Mouse (Mus musculus) thymus, adult 2 months (tissue): ENCODE results near the gene Lrpap1. TPM values are rescaled to one million over a fixed set of nuclear protein-coding genes. Genes with fewer than 3 reads are reported as not detected.

ENCODE experiments used
- DNase-seq: peaks from one replicate; pipeline ENCODE4 v3.0.0; 2021
- H3K27ac ChIP-seq: fragments of 200-500 bp; 2 replicates; pipeline ENCODE4 v1.5.1; 2012; ENCODE audit warnings: low read length, control low read depth; ENCODE audit not compliant: control insufficient read depth, insufficient read depth
- H3K27me3 ChIP-seq: fragments of 200-500 bp; 2 replicates; pipeline ENCODE4 v1.6.1; 2012; ENCODE audit warnings: mild to moderate bottlenecking, low read length, moderate library complexity, mixed read lengths; ENCODE audit not compliant: control insufficient read depth, insufficient read depth
- H3K36me3 ChIP-seq: fragments of 200-500 bp; 2 replicates; pipeline ENCODE4 v1.6.1; 2012; ENCODE audit warnings: mild to moderate bottlenecking, low read length, moderate library complexity; ENCODE audit not compliant: control insufficient read depth, insufficient read depth
- H3K4me1 ChIP-seq: fragments of 200-500 bp; replicated peaks from 2 replicates; pipeline ENCODE4 v1.6.1; 2012; ENCODE audit warnings: low read length; ENCODE audit not compliant: control insufficient read depth, insufficient read depth
- H3K4me3 ChIP-seq: fragments of 200-500 bp; 2 replicates; pipeline ENCODE4 v1.5.1; 2012; ENCODE audit warnings: mild to moderate bottlenecking, low read length, control low read depth, moderate library complexity; ENCODE audit not compliant: control insufficient read depth, insufficient read depth
- CTCF ChIP-seq: fragments of 200-500 bp; IDR thresholded peaks from 2 replicates; pipeline ENCODE4 v1.5.1; 2012; ENCODE audit warnings: mild to moderate bottlenecking, control low read depth, low read length, moderate library complexity, borderline replicate concordance; ENCODE audit not compliant: control insufficient read depth, poor library complexity, insufficient read depth; ENCODE audit errors: extremely low read depth
- POLR2A ChIP-seq: fragments of 200-500 bp; IDR thresholded peaks from 2 replicates; pipeline ENCODE4 v1.6.1; 2012; ENCODE audit warnings: mild to moderate bottlenecking, low read length, control low read depth, moderate library complexity; ENCODE audit not compliant: control insufficient read depth, poor library complexity, insufficient read depth; ENCODE audit errors: extremely low read depth
- WGBS: fragments of 180-500 bp; shearing (Covaris S2); methylation state at CpG from one replicate; pipeline ENCODE4 v1.1.7; 2018; 5-methylcytosine and 5-hydroxymethylcytosine counted together
- polyA plus RNA-seq: library from polyadenylated mRNA; depleted of rRNA; stranded (reverse); fragments of >200 nt; gene quantifications from 2 replicates; pipeline ENCODE4 v1.2.3, GENCODE M21; 2012

Gene Lrpap1
- polyA plus RNA-seq, 1 experiment = 24.4 TPM

GRCm38 (mm10) chr5:35129767-35130191 is 24.2 kb upstream of the Lrpap1 start:
- no peak overlapping the region for H3K4me3 ChIP-seq
- no peak for TF ChIP-seq POLR2A
- no peak for TF ChIP-seq CTCF
- WGBS = 91% methylated on average over 7 of the region's 7 CpGs
- DNase-seq = no peak
- no peaks in the 10 kb centered on the region; the same call in 1 of the 2 replicates for H3K27me3 ChIP-seq
- no peak overlapping the region for H3K27ac ChIP-seq
- H3K36me3 ChIP-seq = no peaks in the 10 kb centered on the region
- H3K4me1 ChIP-seq = no peaks in the 10 kb centered on the region

- WGBS = 90% methylated on average over 16 of the region's 16 CpGs
- TF ChIP-seq CTCF = no peak
- no peak for TF ChIP-seq POLR2A
- no peak for DNase-seq
- no peaks in the 10 kb centered on the region; the same call in 1 of the 2 replicates for H3K27me3 ChIP-seq
- H3K36me3 ChIP-seq = no peaks in the 10 kb centered on the region
- H3K4me1 ChIP-seq = no peaks in the 10 kb centered on the region
- H3K4me3 ChIP-seq = no peak overlapping the region
- no peak overlapping the region for H3K27ac ChIP-seq
Observed at GRCm38 (mm10) chr5:35129208-35129607, 23.6 kb upstream of the Lrpap1 start.

GRCm38 (mm10) chr5:35120024-35120423 is 14.5 kb upstream of the Lrpap1 start:
- 88% methylated on average over 8 of the region's 8 CpGs for WGBS
- Histone ChIP-seq H3K36me3 (no peaks in the 10 kb centered on the region), H3K27ac (no peak overlapping the region), H3K4me3 (no peak overlapping the region), H3K27me3 (no peaks in the 10 kb centered on the region), H3K4me1 (no peaks in the 10 kb centered on the region)
- DNase-seq = no peak
- TF ChIP-seq CTCF (no peak), POLR2A (no peak)

GRCm38 (mm10) chr5:35118418-35118817 is 12.9 kb upstream of the Lrpap1 start:
- Histone ChIP-seq H3K27ac (no peak overlapping the region), H3K4me1 (no peaks in the 10 kb centered on the region), H3K4me3 (no peak overlapping the region), H3K36me3 (no peaks in the 10 kb centered on the region), H3K27me3 (no peaks in the 10 kb centered on the region)
- DNase-seq = no peak
- 89% methylated on average over 2 of the region's 2 CpGs for WGBS
- no peak for TF ChIP-seq POLR2A
- TF ChIP-seq CTCF = no peak

- Histone ChIP-seq H3K27me3 (no peaks in the 10 kb centered on the region), H3K27ac (no peak overlapping the region), H3K4me3 (no peak overlapping the region), H3K36me3 (no peaks in the 10 kb centered on the region), H3K4me1 (no peaks in the 10 kb centered on the region)
- no peak for TF ChIP-seq CTCF
- no peak for TF ChIP-seq POLR2A
- DNase-seq = no peak
- 75% methylated on average over 3 of the region's 3 CpGs for WGBS
Observed at GRCm38 (mm10) chr5:35117633-35118032, 12.1 kb upstream of the Lrpap1 start.

GRCm38 (mm10) chr5:35116002-35116401 is 10.4 kb upstream of the Lrpap1 start:
- Histone ChIP-seq H3K4me1 (no peaks in the 10 kb centered on the region), H3K4me3 (no peak overlapping the region), H3K27me3 (no peaks in the 10 kb centered on the region), H3K27ac (no peak overlapping the region), H3K36me3 (no peaks in the 10 kb centered on the region)
- TF ChIP-seq POLR2A = no peak
- no peak for TF ChIP-seq CTCF
- WGBS = 82% methylated on average over 3 of the region's 3 CpGs
- DNase-seq = no peak

- no peak for TF ChIP-seq CTCF
- TF ChIP-seq POLR2A = no peak
- H3K36me3 ChIP-seq = no peaks in the 10 kb centered on the region
- 92% methylated on average over 4 of the region's 4 CpGs for WGBS
- DNase-seq = no peak
- no peak overlapping the region for H3K4me3 ChIP-seq
- no peak overlapping the region for H3K27ac ChIP-seq
- H3K4me1 ChIP-seq = no peaks in the 10 kb centered on the region
- no peaks in the 10 kb centered on the region for H3K27me3 ChIP-seq
Observed at GRCm38 (mm10) chr5:35112444-35112843, 6.9 kb upstream of the Lrpap1 start.
